Mouse (Mus musculus): ENCODE results near the gene Stk26. TPM values are rescaled to one million over a fixed set of nuclear protein-coding genes. Genes with fewer than 3 reads are reported as not detected.

The Stk26 gene
- polyA plus RNA-seq, 1 experiment from 2014 or later = 12.1 TPM

- H3K9ac ChIP-seq (ENCODE audit: low read depth, low read length) = no peak within 1 kb of the TSS
- ATAC-seq (replicated peaks; ENCODE audit: insufficient number of reproducible peaks, low FRiP score, low TSS enrichment) = no peak
- no peak within 1 kb of the TSS for H3K4me2 ChIP-seq
- H3K27ac ChIP-seq (ENCODE audit: low read depth, low read length) = no peak within 1 kb of the TSS
- H3K9me3 ChIP-seq (replicated peaks; ENCODE audit: control insufficient read depth, low read length) = no peaks in the 10 kb centered on the region
- H3K36me3 ChIP-seq (ENCODE audit: control insufficient read depth, insufficient read depth, low read length) = no peaks in the 10 kb centered on the region
- no peaks in the 10 kb centered on the region for H3K27me3 ChIP-seq (ENCODE audit: control insufficient read depth, insufficient read depth, low read length)
- H3K4me1 ChIP-seq (ENCODE audit: control insufficient read depth, insufficient read depth, low read length) = no peaks in the 10 kb centered on the region
- no peak within 1 kb of the TSS for H3K4me3 ChIP-seq (ENCODE audit: low read depth, low read length)
- WGBS (ENCODE audit: insufficient replicate concordance) = 74% methylated on average over 14 of the region's 14 CpGs
Observed at GRCm38 (mm10) chrX:50942610-50943009, 101.8 kb downstream of the Stk26 start, which contains the start of gene Frmd7. Gene Frmd7, minus strand, starts transcription at chrX:50942710.

Other genes with a start within 250 kb of the Stk26 start
- gene Frmd7, start 101.7 kb downstream of the Stk26 start, polyA plus RNA-seq (2014; fragmentation: Nextera tagmentation; extraction: Ambion mirVana) = 0.24 TPM in 1 of 2 replicates, not detected in the other
- 30.9 and 32.5 TPM in 2 replicates for gene Rap2c, start 177.0 kb downstream of the Stk26 start, polyA plus RNA-seq (2014; fragmentation: Nextera tagmentation; extraction: Ambion mirVana)